ENCODE assay signal across 8 mouse cellular contexts in the genomic region with DNA sequence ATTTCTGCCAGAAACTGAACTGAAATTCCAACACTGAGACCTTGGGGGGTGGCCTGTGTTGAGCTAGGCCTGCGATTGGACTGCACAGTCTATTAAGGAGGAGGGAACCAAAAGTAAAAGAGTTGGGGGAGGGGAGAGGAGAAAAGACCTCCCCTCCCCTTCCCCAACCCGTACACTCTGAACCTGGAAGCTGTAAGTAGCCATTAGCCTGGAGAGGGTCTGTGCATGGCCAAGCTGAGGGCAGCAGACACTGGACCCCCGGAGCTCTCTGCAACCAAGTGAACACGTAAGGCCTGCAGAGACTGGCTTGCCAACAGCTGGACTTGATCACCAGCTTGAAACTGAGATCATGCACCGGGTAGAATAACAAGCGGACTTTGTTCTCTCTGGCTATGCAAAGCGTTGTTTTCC. TPM values are rescaled to one million over a fixed set of nuclear protein-coding genes. Genes with fewer than 3 reads are reported as not detected.
DNase-seq lines count a peak whose midpoint lies in the region; ATAC-seq and TF ChIP-seq lines count a peak whose summit lies in the region.

A gene (plus strand): TSS at position 186 of the 411 bp plus-strand sequence.

- intact Hi-C loops in heart, postnatal 36 days (cut with DNase I), result loop anchor here (5.0 kb wide), 1 partner anchor 140 kb away; no protein-coding TSS in a partner anchor

- no peak within 1 kb of the TSS for H3K9ac ChIP-seq in liver, embryonic 15.5 days
- H3K9ac ChIP-seq in stomach, embryonic 15.5 days, result 0 out of 2 replicates have a peak within 1 kb of the TSS, but pooled peaks have one; percentile 19

- TF ChIP-seq CTCF in layer of hippocampus, adult 2 months (conservative IDR thresholded peaks at IDR 0.05), result no peak

- DNase-seq in cerebellum, adult 9-11 months, result peak; percentile 7
- no peak for DNase-seq in cerebellum, postnatal 25 days
- peak; percentile 38 to 58 for DNase-seq in heart, postnatal 36 days
- DNase-seq in layer of hippocampus, adult 2 months (ENCODE audit: low spot score in 2 of 2), result peak; percentile 12 to 13
- DNase-seq in cerebellum, adult 11-12 months, result no peak

- no peaks in the 10 kb centered on the region for H3K36me3 ChIP-seq in liver, embryonic 15.5 days (replicated peaks)
- peaks cover 7% of the 10 kb centered on the region; the same call in 1 of the 2 replicates for H3K36me3 ChIP-seq in stomach, embryonic 15.5 days

- WGBS in liver, embryonic 15.5 days (ENCODE audit: insufficient replicate concordance), result 63% methylated on average over 7 of the region's 7 CpGs
- 21% methylated on average over 7 of the region's 7 CpGs for WGBS in stomach, embryonic 15.5 days

- H3K4me3 ChIP-seq in layer of hippocampus, adult 2 months, result peak within 1 kb of the TSS; percentile 46
- 0 out of 2 replicates have a peak within 1 kb of the TSS, but pooled peaks have one; percentile 11 for H3K4me3 ChIP-seq in liver, embryonic 15.5 days (replicated peaks)
- peak within 1 kb of the TSS; percentile 41 for H3K4me3 ChIP-seq in stomach, embryonic 15.5 days (replicated peaks)

- no peaks in the 10 kb centered on the region for H3K27me3 ChIP-seq in liver, embryonic 15.5 days
- no peaks in the 10 kb centered on the region for H3K27me3 ChIP-seq in stomach, embryonic 15.5 days (replicated peaks)

- no peaks in the 10 kb centered on the region for H3K9me3 ChIP-seq in liver, embryonic 15.5 days (replicated peaks)
- no peaks in the 10 kb centered on the region for H3K9me3 ChIP-seq in stomach, embryonic 15.5 days

- H3K27ac ChIP-seq in layer of hippocampus, adult 2 months, result peak within 1 kb of the TSS; percentile 86
- H3K27ac ChIP-seq in liver, embryonic 15.5 days (replicated peaks), result no peak within 1 kb of the TSS; the same call in 1 of the 2 replicates
- peak within 1 kb of the TSS; percentile 82 for H3K27ac ChIP-seq in stomach, embryonic 15.5 days

- no peaks in the 10 kb centered on the region for H3K4me1 ChIP-seq in liver, embryonic 15.5 days (replicated peaks)
- peaks cover 6% of the 10 kb centered on the region; the same call in 1 of the 2 replicates for H3K4me1 ChIP-seq in stomach, embryonic 15.5 days

- no peak within 1 kb of the TSS for H3K4me2 ChIP-seq in liver, embryonic 15.5 days
- H3K4me2 ChIP-seq in stomach, embryonic 15.5 days, result peak within 1 kb of the TSS; percentile 54

- peak; percentile 52 for ATAC-seq in frontal cortex, adult (ENCODE audit: low TSS enrichment)
- no peak for ATAC-seq in liver, embryonic 15.5 days (ENCODE audit: insufficient read depth)
- ATAC-seq in stomach, embryonic 15.5 days (ENCODE audit: insufficient read depth, low FRiP score, low read depth), result peak; percentile 90

RNA-seq across cellular contexts. Expression of the gene that starts here (rescaled TPM):
- total RNA-seq in heart, postnatal 36 days (2021), result 1 to 10 TPM; 5.1 to 6.2 TPM
- 10 to 100 TPM; 12.7 to 13.1 TPM for total RNA-seq in layer of hippocampus, adult 2 months (2021)
- 1.2 and 1.5 TPM in 2 replicates for polyA plus RNA-seq in liver, embryonic 15.5 days (2015; fragmentation: Nextera tagmentation; extraction: Ambion mirVana)
- polyA plus RNA-seq in stomach, embryonic 15.5 days (2015; fragmentation: Nextera tagmentation; extraction: Ambion mirVana), result 16.9 and 17.5 TPM in 2 replicates

Comparison
In these comparisons a context has a peak if more than half of its experiments do, and no peak if none do; other contexts are left out.
1. DNase-seq: peak in cerebellum, adult 9-11 months (single experiment), heart, postnatal 36 days (2 of 2) and layer of hippocampus, adult 2 months (2 of 2); none in cerebellum, postnatal 25 days (0 of 2) and cerebellum, adult 11-12 months (single experiment).
2. Peak in every context shown above with its lines, with median percentiles within 50 percentile points of each other: H3K4me3 ChIP-seq.